Mouse (Mus musculus): Measurements from ENCODE around the gene Gm21778. TPM values are rescaled to one million over a fixed set of nuclear protein-coding genes. Genes with fewer than 3 reads are reported as not detected.

Gene Gm21778
- not detected in 4 replicates for total RNA-seq (2023)

GRCm38 (mm10) chrY:5942160-5942559 lies at the start of gene Gm21778:
TSS of gene Gm21778 (plus strand) at chrY:5942460.

Other genes starting within 250 kb of the Gm21778 start
- gene Gm20914, start 216.5 kb upstream of the Gm21778 start, total RNA-seq (2023) = not detected in 4 replicates
- gene Gm28171, start 149.1 kb upstream of the Gm21778 start, total RNA-seq (2023) = not detected in 4 replicates

Measured in B cell, adult 62 days (primary cell).